Mouse (Mus musculus) embryonic fibroblast, embryonic 13.5 days (primary cell): ENCODE results near the gene Ago3.

Experiments used
- CTCF ChIP-seq: IDR thresholded peaks from 2 replicates; pipeline ENCODE4 v1.5.1; 2011; ENCODE audit warnings: mild to moderate bottlenecking, control low read depth, low read length, moderate library complexity, borderline replicate concordance; ENCODE audit not compliant: insufficient read depth
- POLR2A ChIP-seq: IDR thresholded peaks from 2 replicates; pipeline ENCODE4 v1.6.1; 2011; ENCODE audit warnings: low read depth, mild to moderate bottlenecking, control low read depth, low read length, moderate library complexity

DNA sequence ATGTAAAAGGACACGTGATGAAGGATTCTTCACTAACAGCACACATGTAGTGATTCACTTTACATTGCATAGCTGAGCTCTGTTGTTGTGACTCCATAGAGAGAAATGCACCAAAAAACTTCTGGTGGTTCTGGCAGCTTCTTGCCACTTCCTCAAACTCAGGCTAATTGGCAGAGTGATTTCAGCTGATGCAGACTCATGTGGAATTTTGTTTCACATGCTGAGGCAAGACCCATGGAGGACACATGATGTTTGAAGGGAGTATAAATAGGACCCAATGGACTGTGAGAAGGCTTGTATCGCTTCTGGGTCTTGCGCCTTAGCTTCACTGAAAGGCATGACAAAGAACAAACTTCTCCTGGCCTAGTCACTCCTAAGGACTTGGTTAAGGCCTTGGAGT, 16.8 kb downstream of the Ago3 start:
- TF ChIP-seq POLR2A (no peak), CTCF (no peak)
